Mouse (Mus musculus): ENCODE data around the gene 4930512M02Rik.

The 4930512M02Rik gene

GRCm38 (mm10) chr11:11564266-11565044, 63.2 kb downstream of the 4930512M02Rik start:
- DNase-seq, result no peak

- no peak for DNase-seq
Measured at GRCm38 (mm10) chr11:11561118-11561517, 66.5 kb downstream of the 4930512M02Rik start.

- DNase-seq, result no peak
Measured at GRCm38 (mm10) chr11:11559099-11559686, 68.4 kb downstream of the 4930512M02Rik start.

- no peak for DNase-seq
Measured at GRCm38 (mm10) chr11:11558662-11559061, 69.0 kb downstream of the 4930512M02Rik start.

- peak; percentile 26 to 72 for DNase-seq
Measured at GRCm38 (mm10) chr11:11557173-11557967, 70.3 kb downstream of the 4930512M02Rik start.

- DNase-seq, result no peak
Measured at GRCm38 (mm10) chr11:11556186-11556585, 71.4 kb downstream of the 4930512M02Rik start.

- DNase-seq, result peak; percentile 8 to 15
Measured at GRCm38 (mm10) chr11:11555563-11555962, 72.1 kb downstream of the 4930512M02Rik start.

GRCm38 (mm10) chr11:11547597-11548240, 79.9 kb downstream of the 4930512M02Rik start:
- peak; percentile 29 to 53 for DNase-seq

GRCm38 (mm10) chr11:11546903-11547511, 80.6 kb downstream of the 4930512M02Rik start:
- no peak for DNase-seq

GRCm38 (mm10) chr11:11545948-11546347, 81.7 kb downstream of the 4930512M02Rik start:
- no peak for DNase-seq
